Mouse (Mus musculus): ENCODE results near the gene Ehd1.

Gene Ehd1

DNA sequence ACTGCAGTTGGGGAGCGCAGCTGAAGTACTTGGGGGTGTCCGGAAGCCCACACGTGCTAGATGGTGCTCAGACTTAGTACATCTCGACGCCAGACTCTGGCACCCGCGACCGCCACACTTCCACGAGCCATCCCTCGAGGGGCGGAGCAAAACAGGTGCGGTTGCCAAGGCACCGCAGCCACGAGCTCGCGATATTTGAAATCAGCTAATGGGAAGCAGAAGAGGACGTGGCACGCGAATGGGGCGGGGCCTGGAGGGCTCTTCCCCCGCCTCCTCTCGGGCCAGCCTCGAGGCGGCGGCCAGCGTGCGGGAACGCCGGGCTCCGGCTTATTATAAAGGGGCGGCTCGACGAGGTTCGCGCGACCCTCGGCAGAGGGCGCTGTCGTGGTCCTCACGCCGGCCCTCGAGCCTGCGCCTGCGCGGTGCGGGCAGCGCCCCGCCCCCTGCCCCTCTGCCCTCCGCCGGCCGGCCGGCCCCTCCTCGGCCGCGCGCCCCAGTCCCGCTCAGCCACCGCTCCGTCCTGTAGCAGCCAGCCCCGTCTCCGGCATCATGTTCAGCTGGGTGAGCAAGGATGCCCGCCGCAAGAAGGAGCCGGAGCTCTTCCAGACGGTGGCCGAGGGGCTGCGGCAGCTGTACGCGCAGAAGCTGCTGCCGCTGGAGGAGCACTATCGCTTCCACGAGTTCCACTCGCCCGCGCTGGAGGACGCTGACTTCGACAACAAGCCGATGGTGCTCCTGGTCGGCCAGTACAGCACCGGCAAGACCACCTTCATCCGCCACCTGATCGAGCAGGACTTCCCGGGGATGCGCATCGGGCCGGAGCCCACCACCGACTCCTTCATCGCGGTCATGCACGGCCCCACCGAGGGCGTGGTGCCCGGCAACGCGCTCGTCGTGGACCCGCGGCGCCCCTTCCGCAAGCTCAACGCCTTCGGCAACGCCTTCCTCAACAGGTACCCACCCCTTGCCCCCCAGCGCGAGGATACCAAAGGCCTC is at the start of gene Ehd1:
TSS of gene Ehd1 (plus strand) at position 300 of the 996 bp plus-strand sequence.
- DNase-seq (ENCODE audit: low read depth, low spot score) = peak; percentile 93

DNA sequence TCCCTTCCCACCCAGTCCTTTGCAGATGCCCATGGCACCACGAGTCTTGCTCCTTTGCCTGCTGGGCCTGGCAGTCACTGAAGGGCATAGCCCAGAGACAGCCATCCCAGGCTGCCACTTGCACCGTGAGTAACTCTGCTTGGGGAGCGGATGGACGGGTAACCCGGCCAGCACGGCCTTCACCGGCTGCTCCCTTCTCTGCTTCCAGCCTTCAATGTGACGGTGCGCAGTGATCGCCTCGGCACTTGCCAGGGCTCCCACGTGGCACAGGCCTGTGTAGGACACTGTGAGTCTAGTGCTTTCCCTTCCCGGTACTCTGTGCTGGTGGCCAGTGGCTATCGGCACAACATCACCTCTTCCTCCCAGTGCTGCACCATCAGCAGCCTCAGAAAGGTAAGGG is 49.8 kb upstream of the Ehd1 start:
- DNase-seq (ENCODE audit: low read depth, low spot score) = no peak

DNA sequence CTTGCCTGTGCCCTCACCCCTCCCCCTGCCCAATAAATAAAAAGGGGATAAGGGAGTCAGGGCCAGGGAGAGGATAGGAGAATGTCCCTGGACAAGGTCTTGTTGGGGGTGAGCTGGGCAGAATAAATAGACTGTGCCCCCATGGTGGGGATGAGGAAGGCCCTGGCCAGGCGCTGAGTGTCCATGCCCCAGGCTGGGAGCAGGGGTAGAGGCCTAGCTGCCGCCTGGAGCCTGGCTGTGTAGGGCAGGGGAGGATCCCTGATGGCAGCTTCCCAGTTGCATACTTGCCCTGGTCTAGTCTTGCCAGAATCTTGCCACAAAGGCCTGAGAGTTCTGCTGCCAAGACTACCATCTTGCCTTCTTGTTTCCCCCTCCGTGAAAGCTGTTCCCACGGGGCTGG is 48.7 kb upstream of the Ehd1 start:
- no peak for DNase-seq (ENCODE audit: low read depth, low spot score)

DNA sequence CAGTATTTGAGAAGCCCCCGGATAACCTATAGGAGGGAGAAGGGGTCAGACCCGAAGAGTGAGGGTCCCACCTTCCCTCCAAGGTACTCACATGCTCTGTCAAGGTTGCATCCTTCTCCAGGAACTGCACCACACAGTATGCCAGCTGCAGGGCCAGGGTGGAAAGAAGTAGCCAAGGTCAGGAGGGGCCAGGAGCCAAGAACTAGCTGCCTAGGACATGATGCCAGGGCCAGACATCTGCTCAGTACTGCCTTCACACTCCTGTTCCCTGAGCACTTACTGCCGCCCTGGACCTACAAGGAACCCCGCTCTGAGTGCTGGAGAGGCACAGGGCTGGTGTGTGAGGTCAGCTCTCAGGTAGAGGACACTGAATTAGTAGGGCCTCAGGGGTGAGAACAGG is 46.1 kb upstream of the Ehd1 start:
- no peak for DNase-seq (ENCODE audit: low read depth, low spot score)

DNA sequence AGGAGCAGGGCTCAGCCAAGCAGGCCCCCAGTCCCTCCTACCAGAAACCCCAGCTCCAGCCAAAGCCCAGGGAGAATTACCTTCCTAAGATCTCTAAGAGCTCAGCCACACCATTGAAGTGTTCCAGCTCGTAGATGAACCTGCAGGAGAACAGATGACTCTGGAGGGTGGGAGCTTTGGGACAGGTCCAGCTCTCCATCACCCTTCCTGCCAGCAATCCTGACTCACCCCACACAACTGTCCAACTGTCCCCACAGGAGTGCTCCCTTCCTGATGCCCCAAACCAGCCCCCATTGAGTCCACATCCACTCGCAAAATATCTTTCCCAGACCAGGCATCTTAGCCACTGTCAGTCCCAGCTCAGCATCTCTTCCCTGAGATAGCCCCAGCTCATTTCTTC is 45.5 kb upstream of the Ehd1 start:
- DNase-seq (ENCODE audit: low read depth, low spot score) = no peak

DNA sequence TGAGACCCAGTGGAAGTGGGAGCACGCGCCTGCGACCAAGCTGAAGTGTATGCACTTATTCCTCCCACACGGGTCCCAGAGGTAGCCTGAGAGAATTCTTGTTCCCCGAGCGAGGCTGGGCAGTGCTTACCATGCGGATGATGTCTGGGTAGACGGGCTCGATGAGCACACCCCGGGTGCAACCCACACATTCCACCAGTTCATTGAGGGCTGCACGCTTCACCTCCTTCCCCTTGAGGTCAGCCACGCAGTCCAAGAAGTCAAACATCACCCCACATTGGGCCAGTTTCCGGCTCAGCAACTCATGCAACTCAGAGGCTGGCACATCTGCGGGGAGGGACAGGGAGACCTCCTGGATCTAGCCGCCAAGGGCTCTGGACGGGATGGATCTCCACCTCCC is 42.9 kb upstream of the Ehd1 start:
- no peak for DNase-seq (ENCODE audit: low read depth, low spot score)

DNA sequence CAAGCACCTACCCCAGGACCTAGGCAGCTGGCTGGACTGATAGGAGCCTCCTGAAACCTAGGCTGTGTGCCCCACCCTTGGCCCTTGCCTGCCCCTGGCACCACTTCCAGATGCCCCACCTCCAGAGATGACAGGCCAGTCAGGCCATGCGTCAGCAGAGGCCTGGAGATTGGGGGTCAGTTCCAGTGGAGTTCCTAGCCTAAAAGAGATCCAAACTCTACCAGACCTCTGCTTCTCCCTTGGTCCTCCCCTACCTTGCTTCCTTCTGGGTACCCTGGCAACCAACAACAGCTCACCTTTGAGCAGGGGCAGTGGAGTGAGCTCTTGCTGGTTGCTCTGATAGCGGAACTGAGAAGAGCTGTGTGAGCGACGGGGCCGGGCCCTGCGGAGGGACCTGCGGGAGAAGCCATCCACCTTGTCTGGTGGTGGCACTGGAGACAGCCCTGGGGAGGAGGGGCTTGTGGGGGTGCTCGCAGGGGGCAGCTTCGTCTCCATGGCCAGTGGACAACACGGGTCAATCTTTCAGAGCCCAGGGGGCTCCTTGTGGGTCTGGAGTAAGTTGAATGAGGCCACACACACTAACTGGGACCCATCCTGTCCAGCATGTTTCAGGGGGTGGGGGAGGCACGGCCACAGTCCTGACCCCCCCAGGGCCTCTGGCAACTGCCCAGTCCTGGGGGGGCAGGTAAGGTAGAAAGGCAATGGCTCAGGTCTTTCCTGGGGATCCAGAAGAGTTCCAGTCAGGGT is 42.0 kb upstream of the Ehd1 start:
- no peak for DNase-seq (ENCODE audit: low read depth, low spot score)

DNA sequence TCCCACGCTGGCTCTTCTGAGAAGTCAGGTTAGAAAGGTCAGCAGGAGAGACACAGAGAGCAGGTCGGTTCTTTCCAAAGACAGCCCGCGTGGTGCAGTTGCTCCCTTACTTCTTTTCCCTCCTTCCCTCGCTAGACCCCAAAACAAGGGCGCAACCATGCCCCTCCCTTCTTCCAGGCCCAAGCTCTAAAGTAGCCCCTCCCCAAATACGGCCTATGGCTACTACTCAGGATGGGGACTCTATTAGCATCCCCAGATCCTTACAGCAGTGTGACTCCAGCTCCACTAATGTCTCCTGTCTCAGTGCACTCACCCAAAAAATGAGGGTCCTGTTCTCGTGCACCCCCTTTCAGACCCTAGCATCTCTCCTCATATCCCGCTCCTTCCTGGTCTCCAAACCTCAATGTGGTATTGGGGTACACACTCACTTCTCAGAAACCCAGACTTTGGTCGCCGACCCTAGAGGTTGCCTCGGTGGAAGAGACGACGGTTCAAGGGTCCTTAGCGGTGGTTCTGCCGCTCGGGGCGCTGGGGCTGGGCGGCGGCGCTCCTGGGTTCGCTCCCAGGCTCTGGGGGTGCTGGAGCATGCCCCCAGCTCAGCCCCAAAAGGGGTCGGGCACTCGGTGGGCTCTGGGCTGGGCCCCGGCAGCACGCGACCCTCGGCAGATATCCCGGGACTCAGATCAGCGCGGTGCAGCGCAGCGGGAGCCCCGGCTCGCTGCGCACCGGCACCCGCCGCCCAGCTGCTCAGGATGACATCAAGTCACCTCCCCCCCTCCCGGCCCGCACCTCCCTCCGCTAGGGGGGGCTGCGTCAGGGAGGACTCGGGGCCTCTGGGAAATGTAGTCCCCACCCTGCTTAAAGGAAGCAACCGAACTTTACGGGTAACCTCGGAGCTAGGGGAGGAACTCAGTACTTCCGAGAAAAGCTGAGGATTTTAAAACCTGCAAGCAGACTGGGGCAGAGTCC is 41.2 kb upstream of the Ehd1 start, which contains the start of gene Ppp2r5b:
TSS of gene Ppp2r5b (minus strand) at position 789 of the 969 bp plus-strand sequence.
- peak; percentile 90 for DNase-seq (ENCODE audit: low read depth, low spot score)

DNA sequence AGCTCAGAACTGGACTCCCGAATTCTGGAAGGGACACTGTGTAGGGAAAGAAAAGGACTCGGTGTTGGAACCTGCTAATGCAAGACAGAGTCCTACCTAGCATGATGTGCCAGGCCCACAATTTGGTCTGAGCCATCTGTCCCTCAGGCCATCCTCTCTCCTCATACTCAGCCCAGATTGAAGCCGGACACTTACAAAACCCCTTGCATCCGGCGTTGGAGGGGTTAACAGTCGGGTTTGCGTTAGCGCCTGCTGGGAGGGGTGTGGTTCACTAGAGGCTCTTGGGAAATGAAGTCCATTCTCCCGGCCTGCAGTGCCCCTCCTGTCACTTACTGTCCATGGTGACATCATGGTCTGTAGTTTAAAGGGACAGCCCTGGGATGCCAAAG is 40.5 kb upstream of the Ehd1 start:
- peak; percentile 84 for DNase-seq (ENCODE audit: low read depth, low spot score)

DNA sequence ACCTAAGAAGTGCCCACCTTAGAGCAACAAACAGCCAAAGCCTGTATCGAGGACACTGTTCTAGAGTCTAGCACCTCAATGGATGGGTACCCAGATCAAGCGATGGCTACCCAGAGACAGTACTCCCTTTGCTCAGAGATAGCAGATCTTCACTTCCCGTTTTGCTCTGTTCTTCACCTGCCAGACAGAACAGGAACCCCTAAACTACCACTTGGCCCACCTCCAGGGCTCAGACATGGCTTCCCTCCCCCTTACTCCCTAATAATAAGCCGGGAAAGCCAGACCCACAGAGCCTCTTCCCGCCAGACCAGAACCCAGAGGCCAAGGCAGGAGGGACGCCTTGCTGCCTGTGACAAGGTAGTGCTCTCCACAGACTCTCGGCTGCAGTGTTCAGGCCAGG is 39.7 kb upstream of the Ehd1 start:
- no peak for DNase-seq (ENCODE audit: low read depth, low spot score)

DNA sequence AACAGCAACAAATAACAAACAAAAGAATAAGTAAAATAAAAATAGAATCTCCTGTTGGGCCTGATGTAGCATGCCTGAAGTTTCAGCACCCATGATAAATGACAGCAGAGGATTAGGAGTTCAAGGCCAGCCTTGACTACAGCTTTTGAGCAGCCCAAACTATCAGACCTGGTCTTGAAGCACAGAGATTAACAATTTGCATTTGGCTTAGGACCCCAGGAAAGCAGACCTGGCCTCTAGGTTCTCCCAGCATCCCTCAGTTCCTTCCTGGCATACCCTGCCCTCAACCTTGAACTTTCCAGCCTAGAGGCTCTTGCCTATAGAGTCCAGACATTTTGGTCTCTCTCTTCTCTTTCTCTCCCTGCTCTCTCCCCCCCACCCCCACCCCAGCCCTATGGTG is 37.8 kb upstream of the Ehd1 start:
- DNase-seq (ENCODE audit: low read depth, low spot score) = no peak

DNA sequence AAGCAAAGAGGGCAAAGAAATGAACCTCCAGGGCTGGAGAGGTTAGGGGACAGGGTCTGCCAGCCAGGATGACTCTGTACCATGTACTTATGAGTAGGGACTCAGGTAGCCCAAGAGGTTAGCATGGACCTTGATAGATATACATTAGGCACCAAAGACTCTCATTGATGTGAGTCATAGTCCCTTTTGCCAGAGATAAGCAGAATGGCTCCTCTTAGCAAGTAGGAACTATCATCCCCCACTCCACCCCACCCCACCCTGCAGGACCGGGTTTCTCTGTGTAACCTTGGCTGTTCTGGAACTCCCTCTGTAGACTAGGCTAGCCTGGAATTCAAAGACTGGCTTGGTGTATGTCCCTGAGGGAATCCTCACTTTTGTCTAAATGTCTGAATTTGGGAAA is 36.4 kb upstream of the Ehd1 start:
- no peak for DNase-seq (ENCODE audit: low read depth, low spot score)

DNA sequence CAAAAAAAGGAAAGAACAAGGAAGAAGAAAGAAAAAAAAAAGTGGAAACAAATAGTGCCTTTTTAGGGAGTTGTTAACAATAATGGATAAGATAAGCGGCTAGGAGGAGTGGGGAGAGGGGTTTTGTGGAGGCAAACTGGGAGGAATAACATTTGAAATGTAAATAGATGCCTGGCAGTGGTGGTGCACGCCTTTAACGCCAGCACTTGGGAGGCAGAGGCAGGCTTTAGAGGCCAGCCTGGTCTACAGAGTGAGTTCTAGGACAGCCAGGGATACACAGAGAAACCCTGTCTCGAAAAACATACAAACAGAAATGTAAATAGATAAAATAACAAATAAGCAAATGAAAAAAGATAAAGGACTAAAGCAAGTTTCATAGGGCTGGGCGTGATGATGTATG is 35.8 kb upstream of the Ehd1 start:
- no peak for DNase-seq (ENCODE audit: low read depth, low spot score)

DNA sequence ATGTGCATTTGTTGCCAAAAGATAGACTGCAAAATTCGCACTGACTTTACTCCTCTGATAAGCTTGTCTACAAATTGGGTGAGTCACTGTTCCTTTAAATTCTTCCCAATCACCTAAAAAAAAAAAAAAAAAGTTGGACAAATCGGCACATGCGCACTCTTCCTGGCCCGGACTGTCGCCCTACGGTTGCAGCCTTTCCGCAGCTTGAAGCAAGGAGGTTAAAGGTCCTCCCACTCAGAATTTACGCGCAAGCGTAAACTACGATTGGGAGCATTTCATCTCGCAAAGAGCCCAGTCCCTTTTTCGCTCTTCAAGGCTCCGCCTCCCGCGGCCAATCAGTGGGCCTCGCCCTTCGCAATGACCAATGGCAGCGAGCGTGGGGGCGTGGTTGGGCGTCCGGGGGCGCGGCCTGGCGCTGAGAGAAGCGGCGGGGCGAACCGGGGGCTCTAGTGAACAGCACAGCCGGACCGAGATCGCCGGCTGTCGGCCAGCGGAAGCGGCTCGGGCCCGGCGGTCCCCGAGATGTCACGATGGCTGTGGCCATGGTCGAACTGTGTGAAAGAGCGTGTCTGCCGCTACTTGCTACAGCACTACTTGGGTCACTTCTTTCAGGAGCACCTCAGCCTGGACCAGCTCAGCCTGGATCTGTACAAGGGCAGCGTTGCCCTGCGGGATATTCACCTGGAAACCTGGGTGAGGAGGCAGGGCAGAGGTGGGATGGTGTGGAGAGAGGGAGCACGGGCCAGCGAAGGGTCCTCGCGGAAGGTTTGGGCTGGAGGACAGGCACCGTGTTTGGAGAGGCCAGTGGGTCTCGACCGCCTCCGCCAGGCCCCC is 35.0 kb upstream of the Ehd1 start, which contains the start of gene Atg2a:
TSS of gene Atg2a (plus strand) at position 395 of the 834 bp plus-strand sequence.
- peak; percentile 96 for DNase-seq (ENCODE audit: low read depth, low spot score)

DNA sequence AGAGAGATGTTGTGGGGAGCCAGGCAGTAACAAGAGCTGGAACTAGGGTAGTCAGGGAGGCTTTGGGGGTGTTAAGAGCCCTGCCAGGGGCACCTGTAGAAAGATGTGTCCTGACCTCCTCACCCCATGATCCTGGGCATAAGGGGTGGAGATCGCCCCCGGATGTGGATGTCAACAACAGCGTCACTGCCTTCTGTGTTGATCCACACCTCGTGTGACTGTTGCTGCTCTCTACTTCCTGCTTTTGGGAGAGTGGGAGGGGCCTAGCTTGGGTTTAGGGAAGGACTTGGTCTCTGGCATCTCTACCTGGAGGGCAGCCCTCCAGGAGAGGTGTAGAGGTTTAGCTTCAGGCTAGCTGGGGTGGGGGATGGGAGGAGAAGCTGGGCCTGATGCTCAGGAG is 34.2 kb upstream of the Ehd1 start:
- no peak for DNase-seq (ENCODE audit: low read depth, low spot score)

DNA sequence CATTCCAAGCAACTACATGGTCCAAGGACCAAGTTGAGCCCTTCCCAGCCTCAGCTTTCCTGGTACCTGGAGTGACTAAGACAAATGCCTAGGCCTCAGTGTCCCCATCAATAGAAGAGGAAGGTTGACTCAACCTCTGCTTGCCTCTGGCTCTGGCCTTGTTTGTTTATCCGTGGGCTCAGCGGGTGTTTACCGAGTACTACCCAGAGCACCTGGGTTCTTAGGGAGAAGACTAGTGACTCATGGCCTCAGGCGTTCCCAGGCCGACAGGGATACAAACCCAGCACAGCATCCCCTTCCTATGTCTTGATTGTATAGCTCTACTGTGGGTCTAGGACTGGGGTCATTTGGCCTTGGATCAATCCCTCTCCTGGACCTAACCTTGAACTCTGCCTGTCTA is 33.3 kb upstream of the Ehd1 start:
- DNase-seq (ENCODE audit: low read depth, low spot score) = no peak

DNA sequence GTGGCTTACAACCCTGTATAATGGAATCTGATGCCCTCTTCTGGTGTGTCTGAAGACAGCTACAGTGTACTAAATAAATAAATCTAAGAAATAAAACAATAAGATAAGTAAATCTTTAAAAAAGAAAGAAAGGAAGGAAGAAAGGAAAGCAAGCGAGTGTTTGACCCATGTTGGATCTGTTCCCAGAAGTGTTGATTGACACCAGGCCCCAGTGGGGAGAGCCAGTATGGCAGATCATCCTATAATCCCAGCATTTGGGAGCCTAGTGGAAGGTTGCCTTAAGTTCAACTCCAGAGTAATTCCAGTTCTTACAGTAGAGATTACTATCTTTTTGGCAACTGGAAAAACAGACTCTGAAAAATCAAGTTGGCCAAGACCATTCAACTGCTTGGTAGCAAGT is 30.7 kb upstream of the Ehd1 start:
- no peak for DNase-seq (ENCODE audit: low read depth, low spot score)

DNA sequence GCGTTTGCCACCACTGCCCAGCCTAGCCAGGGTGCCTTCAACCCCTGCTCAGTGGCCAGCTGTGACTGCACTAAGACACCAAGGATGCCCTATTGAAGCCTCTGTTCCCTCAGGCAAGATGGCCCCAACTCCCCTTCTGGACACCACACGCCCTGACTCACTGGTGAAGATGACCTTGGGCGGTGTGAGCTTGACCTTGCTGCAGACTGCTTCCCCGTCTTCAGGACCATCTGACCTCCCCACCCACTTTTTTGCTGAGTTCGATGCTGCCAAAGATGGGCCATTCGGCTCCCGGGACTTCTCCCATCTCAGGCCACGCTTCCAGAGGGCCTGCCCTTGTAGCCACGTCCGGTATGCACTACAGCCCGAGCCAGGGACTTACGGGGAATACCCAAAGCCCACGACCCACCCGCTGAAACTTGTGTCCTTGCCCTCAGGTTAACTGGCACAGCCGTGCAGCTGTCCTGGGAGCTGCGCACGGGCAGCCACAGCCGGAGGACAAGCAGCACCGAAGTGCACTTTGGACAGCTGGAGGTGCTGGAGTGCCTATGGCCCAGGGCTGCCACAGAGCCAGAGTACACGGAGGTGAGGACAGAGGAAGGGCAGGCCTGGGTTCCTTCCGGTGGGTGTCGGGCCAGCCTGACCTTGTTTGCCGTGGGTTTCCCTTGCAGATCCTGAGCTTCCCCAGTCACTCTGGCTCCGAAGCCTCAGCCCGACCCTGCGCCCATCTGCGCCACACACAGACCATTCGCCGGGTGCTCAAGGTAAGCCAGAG is 28.8 kb upstream of the Ehd1 start:
- no peak for DNase-seq (ENCODE audit: low read depth, low spot score)

DNA sequence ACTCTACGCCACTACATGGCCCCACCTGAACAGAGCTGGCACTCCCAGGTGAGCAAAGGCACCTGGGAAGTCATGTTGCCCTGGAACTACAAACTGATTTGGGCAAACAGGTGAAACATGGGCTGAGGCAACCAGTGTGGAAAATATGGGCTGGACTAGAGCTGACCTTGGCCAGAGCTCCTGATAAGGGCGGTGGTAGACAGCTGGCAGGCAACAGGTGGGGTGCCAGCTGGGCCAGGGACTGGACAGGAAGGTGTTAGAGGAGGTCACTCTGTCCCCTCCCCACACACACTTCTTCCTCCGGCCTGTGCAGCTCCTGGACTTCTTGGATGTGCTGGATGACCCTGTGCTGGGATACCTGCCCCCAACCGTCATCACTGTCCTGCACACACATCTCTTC is 23.5 kb upstream of the Ehd1 start:
- no peak for DNase-seq (ENCODE audit: low read depth, low spot score)

DNA sequence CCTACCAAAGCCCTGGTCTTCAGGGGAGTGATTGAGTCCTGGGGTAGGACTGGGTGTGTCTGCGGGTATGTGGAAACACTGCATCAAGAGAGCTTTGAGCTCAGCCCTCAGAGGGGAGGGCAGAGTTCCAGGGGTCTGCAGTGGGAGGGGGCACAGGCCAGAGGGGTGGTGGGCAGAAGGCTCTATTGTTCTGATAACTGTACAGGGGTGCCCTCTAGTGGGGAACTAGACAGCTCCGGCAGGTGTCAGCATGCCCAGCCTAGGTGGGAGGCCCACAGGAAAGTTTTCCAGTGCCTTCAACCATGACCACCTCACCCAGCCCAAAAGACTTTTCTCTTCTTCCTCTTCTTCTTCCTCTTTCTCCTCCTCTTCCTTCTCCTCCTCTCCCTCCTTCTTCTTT is 16.1 kb upstream of the Ehd1 start:
- no peak for DNase-seq (ENCODE audit: low read depth, low spot score)

Measured in retina, adult 2 months (tissue).